Mouse (Mus musculus) ovary, postnatal 10 days (tissue): Measurements from ENCODE around the gene Rgs3.

Experiments used
- DNase-seq: peaks from one replicate; pipeline ENCODE4 v3.0.0; 2022; ENCODE audit warnings: low spot score

Gene Rgs3

GRCm38 (mm10) chr4:62693839-62694238, 134.2 kb downstream of the Rgs3 start:
- no peak for DNase-seq

GRCm38 (mm10) chr4:62694703-62695439, 135.2 kb downstream of the Rgs3 start:
- DNase-seq, result no peak

- no peak for DNase-seq
Observed at GRCm38 (mm10) chr4:62695523-62695922, 135.9 kb downstream of the Rgs3 start.

- DNase-seq, result no peak
Observed at GRCm38 (mm10) chr4:62695946-62696345, 136.3 kb downstream of the Rgs3 start.

- no peak for DNase-seq
Observed at GRCm38 (mm10) chr4:62696699-62697404, 137.2 kb downstream of the Rgs3 start.

GRCm38 (mm10) chr4:62697469-62697868, 137.8 kb downstream of the Rgs3 start:
- DNase-seq, result peak; percentile 75

GRCm38 (mm10) chr4:62698521-62698920, 138.9 kb downstream of the Rgs3 start:
- DNase-seq, result no peak

GRCm38 (mm10) chr4:62699191-62699812, 139.7 kb downstream of the Rgs3 start:
- DNase-seq, result peak; percentile 80

GRCm38 (mm10) chr4:62700426-62700825, 140.8 kb downstream of the Rgs3 start:
- no peak for DNase-seq

- no peak for DNase-seq
Observed at GRCm38 (mm10) chr4:62703151-62703550, 143.5 kb downstream of the Rgs3 start.

GRCm38 (mm10) chr4:62704204-62704603, 144.6 kb downstream of the Rgs3 start:
- DNase-seq, result no peak

- no peak for DNase-seq
Observed at GRCm38 (mm10) chr4:62705013-62705412, 145.4 kb downstream of the Rgs3 start.

- no peak for DNase-seq
Observed at GRCm38 (mm10) chr4:62705749-62706148, 146.1 kb downstream of the Rgs3 start.

GRCm38 (mm10) chr4:62708084-62708483, 148.4 kb downstream of the Rgs3 start:
- no peak for DNase-seq

- no peak for DNase-seq
Observed at GRCm38 (mm10) chr4:62708994-62709393, 149.3 kb downstream of the Rgs3 start.

GRCm38 (mm10) chr4:62709448-62709847, 149.8 kb downstream of the Rgs3 start:
- DNase-seq, result no peak

- no peak for DNase-seq
Observed at GRCm38 (mm10) chr4:62711159-62711558, 151.5 kb downstream of the Rgs3 start.

- DNase-seq, result no peak
Observed at GRCm38 (mm10) chr4:62711582-62711981, 151.9 kb downstream of the Rgs3 start.

- DNase-seq, result no peak
Observed at GRCm38 (mm10) chr4:62720861-62721260, 161.2 kb downstream of the Rgs3 start.

GRCm38 (mm10) chr4:62722021-62722426, 162.4 kb downstream of the Rgs3 start:
- DNase-seq, result no peak

- DNase-seq, result no peak
Observed at GRCm38 (mm10) chr4:62723795-62724194, 164.1 kb downstream of the Rgs3 start.

GRCm38 (mm10) chr4:62726282-62726937, 166.8 kb downstream of the Rgs3 start:
- no peak for DNase-seq
